Mouse (Mus musculus): ENCODE data around the gene Pla2g4d. TPM values are rescaled to one million over a fixed set of nuclear protein-coding genes. Genes with fewer than 3 reads are reported as not detected.

The Pla2g4d gene
- total and polyA plus RNA-seq, 2 experiments from 2014 or later = 0.16 to 0.20 TPM

DNA sequence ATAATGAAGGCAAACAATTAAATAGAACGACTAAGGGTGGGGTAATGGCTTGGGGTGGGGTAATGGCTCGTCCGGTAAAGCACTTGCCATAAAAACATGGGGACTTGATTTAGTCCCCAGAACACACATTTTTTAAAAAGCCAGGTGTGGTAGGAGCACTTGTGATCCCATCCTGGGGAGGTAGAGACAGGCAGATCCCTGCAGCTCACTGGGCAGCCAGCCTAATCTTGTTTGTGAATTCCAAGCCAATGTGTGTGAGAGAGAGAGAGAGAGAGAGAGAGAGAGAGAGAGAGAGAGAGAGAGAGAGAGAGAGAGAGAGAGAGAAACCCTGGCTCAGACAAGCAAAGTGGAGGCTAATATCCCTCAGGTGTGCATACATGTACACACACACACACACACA is 53.6 kb downstream of the Pla2g4d start:
- Histone ChIP-seq H3K9ac (replicated peaks; ENCODE audit: low read length) (no peak overlapping the region), H3K4me2 (ENCODE audit: low read depth, low read length) (no peak overlapping the region), H3K4me3 (ENCODE audit: low read length) (no peak overlapping the region), H3K9me3 (ENCODE audit: low read length) (no peaks in the 10 kb centered on the region), H3K27ac (no peak overlapping the region), H3K36me3 (ENCODE audit: insufficient read depth, low read length) (no peaks in the 10 kb centered on the region), H3K4me1 (ENCODE audit: insufficient read depth, low read length) (no peaks in the 10 kb centered on the region), H3K27me3 (ENCODE audit: insufficient read depth, low read length) (no peaks in the 10 kb centered on the region)
- 67% methylated on average over 3 of the region's 3 CpGs for WGBS
- no peak for DNase-seq (ENCODE audit: low spot score)
- no peak for TF ChIP-seq CTCF (IDR thresholded peaks at IDR 0.05; ENCODE audit: low read depth)
- ATAC-seq = no peak

DNA sequence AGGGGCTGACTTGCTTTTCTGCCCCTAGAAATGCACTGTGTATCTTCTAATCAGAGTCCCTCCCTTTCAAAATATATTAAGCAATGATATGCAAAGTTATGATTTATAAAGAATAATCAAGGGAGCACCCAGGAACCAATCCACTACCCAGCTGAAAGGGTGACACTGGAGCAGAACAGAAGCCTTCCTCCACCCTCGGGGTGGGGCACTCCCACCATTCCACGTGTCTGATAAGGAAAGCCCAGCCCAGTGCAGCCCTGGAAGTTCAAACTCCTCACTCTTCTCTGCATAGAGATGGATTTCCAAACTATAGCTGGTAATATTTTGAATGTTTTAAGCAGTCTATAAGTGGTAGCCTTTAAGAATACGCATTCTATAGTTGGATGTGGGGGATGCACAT is 57.4 kb downstream of the Pla2g4d start:
- Histone ChIP-seq H3K27me3 (ENCODE audit: insufficient read depth, low read length) (no peaks in the 10 kb centered on the region), H3K4me3 (ENCODE audit: low read length) (no peak overlapping the region), H3K4me2 (ENCODE audit: low read depth, low read length) (no peak overlapping the region), H3K4me1 (ENCODE audit: insufficient read depth, low read length) (no peaks in the 10 kb centered on the region), H3K9ac (replicated peaks; ENCODE audit: low read length) (no peak overlapping the region), H3K9me3 (ENCODE audit: low read length) (no peaks in the 10 kb centered on the region), H3K27ac (no peak overlapping the region), H3K36me3 (ENCODE audit: insufficient read depth, low read length) (no peaks in the 10 kb centered on the region)
- no peak for TF ChIP-seq CTCF (IDR thresholded peaks at IDR 0.05; ENCODE audit: low read depth)
- ATAC-seq (no peak), DNase-seq (ENCODE audit: low spot score) (no peak)
- WGBS = 76% methylated on average over 3 of the region's 3 CpGs

Other genes with a start within 250 kb of the Pla2g4d start
- 6.3 and 7.1 TPM in 2 replicates for gene Ehd4, start 134.6 kb downstream of the Pla2g4d start, total RNA-seq (2014; rRNA removed)
- gene Ehd4, start 134.6 kb downstream of the Pla2g4d start, polyA plus RNA-seq (2015; fragmentation: Nextera tagmentation; extraction: Ambion mirVana) = 24.6 and 25.2 TPM in 2 replicates
- gene Pla2g4e, start 43.9 kb downstream of the Pla2g4d start, total RNA-seq (2014; rRNA removed) = 14.9 and 15.0 TPM in 2 replicates
- 6.7 and 8.0 TPM in 2 replicates for gene Pla2g4e, start 43.9 kb downstream of the Pla2g4d start, polyA plus RNA-seq (2015; fragmentation: Nextera tagmentation; extraction: Ambion mirVana)
- not detected in 2 replicates for gene Pla2g4f, start 25.0 kb upstream of the Pla2g4d start, total RNA-seq (2014; rRNA removed)
- gene Pla2g4f, start 25.0 kb upstream of the Pla2g4d start, polyA plus RNA-seq (2015; fragmentation: Nextera tagmentation; extraction: Ambion mirVana) = not detected in 2 replicates
- gene Vps39, start 63.9 kb upstream of the Pla2g4d start, total RNA-seq (2014; rRNA removed) = 47.9 and 67.4 TPM in 2 replicates
- gene Vps39, start 63.9 kb upstream of the Pla2g4d start, polyA plus RNA-seq (2015; fragmentation: Nextera tagmentation; extraction: Ambion mirVana) = 31.9 and 32.2 TPM in 2 replicates
- 7.5 and 10.5 TPM in 2 replicates for gene Ganc, start 114.7 kb upstream of the Pla2g4d start, total RNA-seq (2014; rRNA removed)
- 8.2 and 9.1 TPM in 2 replicates for gene Ganc, start 114.7 kb upstream of the Pla2g4d start, polyA plus RNA-seq (2015; fragmentation: Nextera tagmentation; extraction: Ambion mirVana)
- gene Tmem87a, start 114.9 kb upstream of the Pla2g4d start, total RNA-seq (2014; rRNA removed) = 23.2 and 25.0 TPM in 2 replicates
- gene Tmem87a, start 114.9 kb upstream of the Pla2g4d start, polyA plus RNA-seq (2015; fragmentation: Nextera tagmentation; extraction: Ambion mirVana) = 7.4 and 7.9 TPM in 2 replicates
- gene Capn3, start 166.8 kb upstream of the Pla2g4d start, total RNA-seq (2014; rRNA removed) = 0.42 and 5.5 TPM in 2 replicates
- gene Capn3, start 166.8 kb upstream of the Pla2g4d start, polyA plus RNA-seq (2015; fragmentation: Nextera tagmentation; extraction: Ambion mirVana) = 1.2 TPM in 2 replicates